Mouse (Mus musculus): ENCODE data around the gene Stxbp2. TPM values are rescaled to one million over a fixed set of nuclear protein-coding genes. Genes with fewer than 3 reads are reported as not detected.
"Not testable (repeated sequence)": the region's sequence is repeated elsewhere in the genome, so short reads cannot be mapped to it uniquely, and the experiment has no call there.

Gene Stxbp2
- total RNA-seq (2021), result 10 to 100 TPM; 50.7 to 65.6 TPM
- long read RNA-seq, experiment 1, partial matches to known transcripts, result 5 of 27 reads
- long read RNA-seq, experiment 1, other reads (novel, unspliced or antisense), result 22 of 27 reads
- long read RNA-seq, experiment 2, partial matches to known transcripts, result 3 of 40 reads
- long read RNA-seq, experiment 2, other reads (novel, unspliced or antisense), result 35 of 40 reads

GRCm38 (mm10) chr8:3630647-3631477 lies at the start of gene Stxbp2:
Gene Stxbp2, plus strand, starts transcription at chr8:3630955.
- Histone ChIP-seq H3K27ac (no peak within 1 kb of the TSS), H3K4me3 (peak within 1 kb of the TSS; percentile 51)
- intact Hi-C loops (cut with DNase I), result no loop called here
- DNase-seq (ENCODE audit: extremely low spot score in 1 of 2, low spot score in 2 of 2), result peak; percentile 77 to 78
- TF ChIP-seq CTCF (IDR thresholded peaks at IDR 0.05), result peak; percentile 19; the same call in 1 of the 2 replicates

- H3K27ac ChIP-seq; DNase-seq (ENCODE audit: extremely low spot score in 1 of 2, low spot score in 2 of 2); H3K4me3 ChIP-seq; intact Hi-C loops (cut with DNase I): not testable (repeated sequence)
Measured at GRCm38 (mm10) chr8:3581961-3582360, 48.8 kb upstream of the Stxbp2 start.

- H3K27ac ChIP-seq, result no peak overlapping the region
- intact Hi-C loops (cut with DNase I), result no loop called here
- no peak for DNase-seq (ENCODE audit: extremely low spot score in 1 of 2, low spot score in 2 of 2)
- no peak for TF ChIP-seq CTCF (IDR thresholded peaks at IDR 0.05)
- no peak overlapping the region for H3K4me3 ChIP-seq
Measured at GRCm38 (mm10) chr8:3586452-3586851, 44.3 kb upstream of the Stxbp2 start.

GRCm38 (mm10) chr8:3586993-3587390 lies 43.8 kb upstream of the Stxbp2 start, which contains the start of gene Camsap3:
Gene Camsap3, plus strand, starts transcription at chr8:3587293.
- Histone ChIP-seq H3K4me3 (peak within 1 kb of the TSS; percentile 75), H3K27ac (peak within 1 kb of the TSS; percentile 67)
- TF ChIP-seq CTCF (IDR thresholded peaks at IDR 0.05), result no peak
- intact Hi-C loops (cut with DNase I), result no loop called here
- no peak for DNase-seq (ENCODE audit: extremely low spot score in 1 of 2, low spot score in 2 of 2)

- intact Hi-C loops (cut with DNase I), result no loop called here
- Histone ChIP-seq H3K4me3 (peak overlapping the region; percentile 75), H3K27ac (peak overlapping the region; percentile 67)
Measured at GRCm38 (mm10) chr8:3587391-3588257, 43.1 kb upstream of the Stxbp2 start.

GRCm38 (mm10) chr8:3588258-3588633 lies 42.5 kb upstream of the Stxbp2 start:
- peak in 1 of 2 experiments; percentile 14 for DNase-seq (ENCODE audit: extremely low spot score in 1 of 2, low spot score in 2 of 2)

More at GRCm38 (mm10) chr8:3587391-3588257, 43.1 kb upstream of the Stxbp2 start:
- DNase-seq (ENCODE audit: extremely low spot score in 1 of 2, low spot score in 2 of 2), result peak; percentile 78 to 81
- TF ChIP-seq CTCF (IDR thresholded peaks at IDR 0.05), result no peak

GRCm38 (mm10) chr8:3593470-3593869 lies 37.3 kb upstream of the Stxbp2 start:
- Histone ChIP-seq H3K27ac (no peak overlapping the region), H3K4me3 (no peak overlapping the region)
- intact Hi-C loops (cut with DNase I), result no loop called here
- no peak for TF ChIP-seq CTCF (IDR thresholded peaks at IDR 0.05)
- DNase-seq (ENCODE audit: extremely low spot score in 1 of 2, low spot score in 2 of 2), result no peak

More at GRCm38 (mm10) chr8:3588258-3588633, 42.5 kb upstream of the Stxbp2 start:
- H3K4me3 ChIP-seq, result peak overlapping the region; percentile 75
- intact Hi-C loops (cut with DNase I), result no loop called here
- H3K27ac ChIP-seq, result peak overlapping the region; percentile 67
- TF ChIP-seq CTCF (IDR thresholded peaks at IDR 0.05), result no peak

GRCm38 (mm10) chr8:3594466-3594865 lies 36.3 kb upstream of the Stxbp2 start:
- no peak for DNase-seq (ENCODE audit: extremely low spot score in 1 of 2, low spot score in 2 of 2)
- no peak overlapping the region for H3K4me3 ChIP-seq
- H3K27ac ChIP-seq, result no peak overlapping the region
- no peak for TF ChIP-seq CTCF (IDR thresholded peaks at IDR 0.05)
- intact Hi-C loops (cut with DNase I), result no loop called here

GRCm38 (mm10) chr8:3598054-3598453 lies 32.7 kb upstream of the Stxbp2 start:
- TF ChIP-seq CTCF (IDR thresholded peaks at IDR 0.05), result no peak
- H3K4me3 ChIP-seq, result no peak overlapping the region
- no peak overlapping the region for H3K27ac ChIP-seq
- no peak for DNase-seq (ENCODE audit: extremely low spot score in 1 of 2, low spot score in 2 of 2)
- intact Hi-C loops (cut with DNase I), result no loop called here

- no peak for TF ChIP-seq CTCF (IDR thresholded peaks at IDR 0.05)
- no peak for DNase-seq (ENCODE audit: extremely low spot score in 1 of 2, low spot score in 2 of 2)
- H3K27ac ChIP-seq, result no peak overlapping the region
- H3K4me3 ChIP-seq, result no peak overlapping the region
- intact Hi-C loops (cut with DNase I), result no loop called here
Measured at GRCm38 (mm10) chr8:3599219-3599618, 31.5 kb upstream of the Stxbp2 start.

- no peak overlapping the region for H3K4me3 ChIP-seq
- no peak for DNase-seq (ENCODE audit: extremely low spot score in 1 of 2, low spot score in 2 of 2)
- H3K27ac ChIP-seq, result no peak overlapping the region
- intact Hi-C loops (cut with DNase I), result no loop called here
- TF ChIP-seq CTCF (IDR thresholded peaks at IDR 0.05), result no peak
Measured at GRCm38 (mm10) chr8:3600401-3600800, 30.4 kb upstream of the Stxbp2 start.

- Histone ChIP-seq H3K4me3 (no peak overlapping the region), H3K27ac (no peak overlapping the region)
- no peak for DNase-seq (ENCODE audit: extremely low spot score in 1 of 2, low spot score in 2 of 2)
- TF ChIP-seq CTCF (IDR thresholded peaks at IDR 0.05), result no peak
- intact Hi-C loops (cut with DNase I), result no loop called here
Measured at GRCm38 (mm10) chr8:3603439-3603838, 27.3 kb upstream of the Stxbp2 start.
